Mouse (Mus musculus): ENCODE measurements around the gene Tnfaip6. TPM values are rescaled to one million over a fixed set of nuclear protein-coding genes. Genes with fewer than 3 reads are reported as not detected.

Gene Tnfaip6
- polyA plus RNA-seq, 1 experiment from 2014 or later: 8.2 TPM

DNA sequence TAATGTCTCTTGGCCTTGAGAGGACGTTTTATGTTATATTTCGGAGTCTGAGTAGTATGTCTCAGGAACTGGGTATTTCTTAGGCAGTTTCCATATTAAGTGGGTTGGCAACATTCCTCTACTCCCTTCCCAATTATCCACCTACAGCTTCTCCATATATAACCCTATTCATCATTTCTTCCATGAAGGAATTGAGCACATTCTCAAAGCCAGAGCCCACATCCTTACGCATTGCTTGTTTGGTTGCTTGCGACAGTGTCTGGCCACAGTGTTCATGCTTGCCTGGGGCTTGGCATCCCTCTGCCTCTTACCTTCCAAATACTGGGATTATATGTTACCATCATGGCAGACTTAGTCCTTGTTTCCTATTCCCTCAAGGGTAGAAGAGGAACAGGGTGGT lies 3.2 kb upstream of the Tnfaip6 start:
- Histone ChIP-seq H3K9me3 (replicated peaks) (no peaks in the 10 kb centered on the region), H3K4me1 (peaks cover 12% of the 10 kb centered on the region; the same call in 1 of the 2 replicates), H3K27ac (no peak overlapping the region), H3K4me3 (replicated peaks) (no peak overlapping the region), H3K36me3 (no peaks in the 10 kb centered on the region), H3K9ac (no peak overlapping the region), H3K27me3 (no peaks in the 10 kb centered on the region), H3K4me2 (no peak overlapping the region)
- no peak for ATAC-seq (replicated peaks; ENCODE audit: low FRiP score)
- 93% methylated on average over 4 of the region's 4 CpGs for WGBS

DNA sequence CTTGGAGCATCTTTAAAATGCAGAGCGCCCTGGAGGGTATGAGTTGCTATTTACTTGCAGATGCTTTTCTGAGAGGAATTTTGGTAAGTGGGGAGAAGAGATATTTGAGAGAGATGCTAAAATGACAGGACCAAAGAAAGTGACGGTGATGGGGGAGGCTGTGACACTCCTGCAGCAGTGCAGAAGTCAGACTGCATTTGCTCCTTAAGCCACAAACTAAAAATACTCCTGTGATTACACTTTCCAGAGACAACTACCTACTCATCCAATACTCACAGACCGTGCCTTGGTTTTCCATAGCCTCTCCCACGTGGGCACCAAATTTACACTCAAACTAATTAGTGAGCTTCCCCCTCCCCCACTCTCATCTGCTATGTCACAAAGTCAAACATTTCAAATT lies 2.7 kb upstream of the Tnfaip6 start:
- WGBS: 71% methylated on average over 4 of the region's 4 CpGs
- H3K36me3 ChIP-seq: no peaks in the 10 kb centered on the region
- H3K4me2 ChIP-seq: no peak overlapping the region
- no peaks in the 10 kb centered on the region for H3K27me3 ChIP-seq
- peaks cover 12% of the 10 kb centered on the region; the same call in 1 of the 2 replicates for H3K4me1 ChIP-seq
- no peak overlapping the region for H3K4me3 ChIP-seq (replicated peaks)
- no peaks in the 10 kb centered on the region for H3K9me3 ChIP-seq (replicated peaks)
- H3K27ac ChIP-seq: no peak overlapping the region
- ATAC-seq (replicated peaks; ENCODE audit: low FRiP score): no peak
- H3K9ac ChIP-seq: no peak overlapping the region

- peak; percentile 20; the same call in 1 of the 2 replicates for ATAC-seq (replicated peaks; ENCODE audit: low FRiP score)
- H3K4me3 ChIP-seq (replicated peaks): peak overlapping the region; percentile 51; the same call in 1 of the 2 replicates
Measured at GRCm38 (mm10) chr2:52036929-52037595, 747 bp upstream of the Tnfaip6 start.

GRCm38 (mm10) chr2:52038558-52038957 lies 749 bp downstream of the Tnfaip6 start:
- H3K4me3 ChIP-seq (replicated peaks): peak overlapping the region; percentile 51; the same call in 1 of the 2 replicates
- WGBS: 45% methylated on average over 5 of the region's 5 CpGs
- H3K4me2 ChIP-seq: peak overlapping the region; percentile 80
- no peak for ATAC-seq (replicated peaks; ENCODE audit: low FRiP score)
- H3K36me3 ChIP-seq: no peaks in the 10 kb centered on the region
- H3K27ac ChIP-seq: no peak overlapping the region
- no peaks in the 10 kb centered on the region for H3K9me3 ChIP-seq (replicated peaks)
- peaks cover 25% of the 10 kb centered on the region for H3K4me1 ChIP-seq
- H3K27me3 ChIP-seq: no peaks in the 10 kb centered on the region
- H3K9ac ChIP-seq: no peak overlapping the region

More at GRCm38 (mm10) chr2:52036929-52037595, 747 bp upstream of the Tnfaip6 start:
- 45% methylated on average over 10 of the region's 11 CpGs for WGBS
- H3K9me3 ChIP-seq (replicated peaks): no peaks in the 10 kb centered on the region
- H3K36me3 ChIP-seq: no peaks in the 10 kb centered on the region
- peak overlapping the region; percentile 80 for H3K4me2 ChIP-seq
- H3K9ac ChIP-seq: no peak overlapping the region
- H3K27me3 ChIP-seq: no peaks in the 10 kb centered on the region
- H3K27ac ChIP-seq: no peak overlapping the region
- peaks cover 16% of the 10 kb centered on the region; the same call in 1 of the 2 replicates for H3K4me1 ChIP-seq

- H3K4me3 ChIP-seq (replicated peaks): no peak overlapping the region
- H3K27ac ChIP-seq: no peak overlapping the region
- H3K27me3 ChIP-seq: no peaks in the 10 kb centered on the region
- 48% methylated on average over 8 of the region's 8 CpGs for WGBS
- no peaks in the 10 kb centered on the region for H3K9me3 ChIP-seq (replicated peaks)
- H3K9ac ChIP-seq: no peak overlapping the region
- H3K4me1 ChIP-seq: peaks cover 25% of the 10 kb centered on the region
- H3K4me2 ChIP-seq: peak overlapping the region; percentile 26; the same call in 1 of the 2 replicates
- H3K36me3 ChIP-seq: no peaks in the 10 kb centered on the region
- ATAC-seq (replicated peaks; ENCODE audit: low FRiP score): no peak
Measured at GRCm38 (mm10) chr2:52039083-52039801, 1.4 kb downstream of the Tnfaip6 start.

DNA sequence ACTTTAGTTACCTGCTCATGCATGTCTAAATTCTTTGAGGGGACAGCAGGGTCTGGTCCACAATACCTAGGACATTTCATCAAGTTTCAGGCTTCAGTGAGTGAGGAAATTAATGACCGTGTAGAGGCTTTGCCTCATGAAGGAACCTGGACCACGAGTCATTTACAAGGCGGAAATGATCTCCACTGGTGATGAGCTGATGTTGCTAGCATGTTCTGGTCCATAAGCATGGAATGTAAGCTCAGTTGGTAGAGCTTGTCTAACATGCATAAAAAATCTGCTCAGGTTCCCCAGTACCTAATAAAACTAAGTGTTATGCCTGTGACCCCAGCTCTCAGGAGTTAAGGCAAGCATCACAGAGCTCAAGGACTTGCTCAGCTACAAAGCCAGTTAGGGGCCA lies 4.3 kb downstream of the Tnfaip6 start:
- peak overlapping the region; percentile 84 for H3K27ac ChIP-seq
- H3K9me3 ChIP-seq (replicated peaks): no peaks in the 10 kb centered on the region
- H3K4me3 ChIP-seq (replicated peaks): no peak overlapping the region
- 49% methylated on average over 3 of the region's 3 CpGs for WGBS
- no peak overlapping the region for H3K4me2 ChIP-seq
- peaks cover 23% of the 10 kb centered on the region for H3K4me1 ChIP-seq
- no peaks in the 10 kb centered on the region for H3K27me3 ChIP-seq
- no peaks in the 10 kb centered on the region for H3K36me3 ChIP-seq
- ATAC-seq (replicated peaks; ENCODE audit: low FRiP score): peak; percentile 91
- no peak overlapping the region for H3K9ac ChIP-seq

- Histone ChIP-seq H3K9ac (no peak overlapping the region), H3K27ac (peak overlapping the region; percentile 84), H3K27me3 (no peaks in the 10 kb centered on the region), H3K4me2 (no peak overlapping the region), H3K4me1 (peaks cover 18% of the 10 kb centered on the region; the same call in 1 of the 2 replicates), H3K36me3 (no peaks in the 10 kb centered on the region), H3K4me3 (replicated peaks) (no peak overlapping the region), H3K9me3 (replicated peaks) (no peaks in the 10 kb centered on the region)
- WGBS: 63% methylated on average over 5 of the region's 5 CpGs
- peak; percentile 14; the same call in 1 of the 2 replicates for ATAC-seq (replicated peaks; ENCODE audit: low FRiP score)
Measured at GRCm38 (mm10) chr2:52042714-52043113, 4.9 kb downstream of the Tnfaip6 start.

DNA sequence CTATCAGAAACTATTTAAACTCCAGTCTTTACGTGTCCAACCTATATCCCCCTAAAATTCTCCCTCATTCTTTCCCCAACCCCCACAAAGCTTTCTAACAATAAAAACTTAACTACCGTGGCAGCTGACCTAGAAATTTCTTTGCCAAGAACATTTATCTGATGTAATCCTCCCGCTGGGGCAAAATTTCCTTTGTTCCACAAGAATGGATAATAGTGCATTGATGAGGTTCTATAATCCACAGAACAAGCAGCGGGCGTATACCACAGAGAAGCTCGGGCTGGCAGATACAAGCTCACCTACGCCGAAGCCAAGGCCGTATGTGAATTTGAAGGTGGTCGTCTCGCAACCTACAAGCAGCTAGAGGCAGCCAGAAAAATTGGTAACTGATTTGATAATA lies 5.7 kb downstream of the Tnfaip6 start:
- no peak for ATAC-seq (replicated peaks; ENCODE audit: low FRiP score)
- no peaks in the 10 kb centered on the region for H3K9me3 ChIP-seq (replicated peaks)
- no peak overlapping the region for H3K4me3 ChIP-seq (replicated peaks)
- peaks cover 13% of the 10 kb centered on the region; the same call in 1 of the 2 replicates for H3K4me1 ChIP-seq
- WGBS: 87% methylated on average over 11 of the region's 11 CpGs
- H3K27ac ChIP-seq: no peak overlapping the region
- no peaks in the 10 kb centered on the region for H3K36me3 ChIP-seq
- no peak overlapping the region for H3K9ac ChIP-seq
- no peak overlapping the region for H3K4me2 ChIP-seq
- no peaks in the 10 kb centered on the region for H3K27me3 ChIP-seq

- H3K9ac ChIP-seq: no peak overlapping the region
- no peak overlapping the region for H3K4me2 ChIP-seq
- H3K27me3 ChIP-seq: no peaks in the 10 kb centered on the region
- peaks cover 12% of the 10 kb centered on the region; the same call in 1 of the 2 replicates for H3K4me1 ChIP-seq
- H3K36me3 ChIP-seq: no peaks in the 10 kb centered on the region
- WGBS: 79% methylated on average over 5 of the region's 5 CpGs
- no peak overlapping the region for H3K4me3 ChIP-seq (replicated peaks)
- no peaks in the 10 kb centered on the region for H3K9me3 ChIP-seq (replicated peaks)
- no peak overlapping the region for H3K27ac ChIP-seq
- no peak for ATAC-seq (replicated peaks; ENCODE audit: low FRiP score)
Measured at GRCm38 (mm10) chr2:52046032-52046431, 8.2 kb downstream of the Tnfaip6 start.

DNA sequence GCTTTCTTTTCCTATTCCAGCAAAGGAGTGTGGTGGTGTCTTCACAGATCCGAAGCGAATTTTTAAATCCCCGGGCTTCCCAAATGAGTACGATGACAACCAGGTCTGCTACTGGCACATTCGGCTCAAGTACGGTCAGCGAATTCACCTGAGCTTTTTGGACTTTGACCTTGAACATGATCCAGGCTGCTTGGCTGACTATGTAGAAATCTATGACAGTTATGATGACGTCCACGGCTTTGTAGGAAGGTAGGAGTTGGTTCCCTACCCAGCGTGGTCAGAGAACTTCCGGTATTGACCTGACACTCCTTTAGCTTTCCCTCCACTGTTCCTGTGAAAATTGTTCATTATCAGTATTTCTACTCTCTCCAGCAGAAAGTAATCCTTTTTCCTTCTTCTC lies 13.0 kb downstream of the Tnfaip6 start:
- Histone ChIP-seq H3K4me2 (no peak overlapping the region), H3K27ac (no peak overlapping the region), H3K4me3 (replicated peaks) (no peak overlapping the region), H3K36me3 (no peaks in the 10 kb centered on the region), H3K9ac (no peak overlapping the region), H3K27me3 (no peaks in the 10 kb centered on the region), H3K9me3 (replicated peaks) (no peaks in the 10 kb centered on the region), H3K4me1 (0 out of 2 replicates have a peak, but pooled peaks cover 3% of the 10 kb centered on the region)
- no peak for ATAC-seq (replicated peaks; ENCODE audit: low FRiP score)
- WGBS: 93% methylated on average over 11 of the region's 11 CpGs

- no peak overlapping the region for H3K27ac ChIP-seq
- no peak for ATAC-seq (replicated peaks; ENCODE audit: low FRiP score)
- no peaks in the 10 kb centered on the region for H3K36me3 ChIP-seq
- H3K4me2 ChIP-seq: no peak overlapping the region
- H3K27me3 ChIP-seq: no peaks in the 10 kb centered on the region
- 55% methylated on average over 4 of the region's 4 CpGs for WGBS
- 0 out of 2 replicates have a peak, but pooled peaks cover 3% of the 10 kb centered on the region for H3K4me1 ChIP-seq
- no peaks in the 10 kb centered on the region for H3K9me3 ChIP-seq (replicated peaks)
- H3K4me3 ChIP-seq (replicated peaks): no peak overlapping the region
- H3K9ac ChIP-seq: no peak overlapping the region
Measured at GRCm38 (mm10) chr2:52052335-52052734, 14.5 kb downstream of the Tnfaip6 start.

DNA sequence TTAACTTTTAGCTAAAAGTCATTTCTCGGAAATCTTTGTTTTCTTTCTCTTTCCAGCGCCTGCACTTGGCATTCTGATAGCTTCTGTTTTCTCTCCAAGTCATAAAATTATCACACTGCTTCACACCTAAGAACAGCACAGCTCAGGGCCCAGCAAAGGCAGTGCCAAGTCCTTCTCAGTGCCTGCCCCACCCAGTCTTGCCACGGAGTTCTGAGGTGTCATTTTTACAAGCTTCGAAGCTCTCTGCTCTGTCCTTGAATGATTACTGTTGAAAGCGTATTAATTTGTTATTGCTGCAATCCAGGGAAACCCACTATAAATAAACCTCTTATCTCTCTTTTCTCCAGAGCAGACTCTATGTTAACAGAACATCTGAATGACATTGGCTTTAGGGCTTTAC lies 15.7 kb downstream of the Tnfaip6 start:
- H3K36me3 ChIP-seq: no peaks in the 10 kb centered on the region
- WGBS: 31% methylated on average over 5 of the region's 5 CpGs
- no peaks in the 10 kb centered on the region for H3K9me3 ChIP-seq (replicated peaks)
- no peak overlapping the region for H3K9ac ChIP-seq
- H3K4me2 ChIP-seq: no peak overlapping the region
- no peak overlapping the region for H3K4me3 ChIP-seq (replicated peaks)
- no peak for ATAC-seq (replicated peaks; ENCODE audit: low FRiP score)
- 0 out of 2 replicates have a peak, but pooled peaks cover 3% of the 10 kb centered on the region for H3K4me1 ChIP-seq
- no peaks in the 10 kb centered on the region for H3K27me3 ChIP-seq
- H3K27ac ChIP-seq: no peak overlapping the region

Data from kidney, embryonic 15.5 days (tissue).